Mouse (Mus musculus) liver, postnatal 0 days (tissue): ENCODE measurements at regions not wholly inside any gene's neighbourhood (a gene's known extent, or its start where the extent isn't known, plus 50 kb on each side); places are given as distances from the start of the nearest gene placed in this dataset.

Experiments
- CTCF ChIP-seq: sonication (generic); IDR thresholded peaks from 2 replicates; pipeline ENCODE4 v1.5.1; 2016; ENCODE audit warnings: antibody characterized with exemption, low read depth
- EP300 ChIP-seq: IDR thresholded peaks from 2 replicates; pipeline ENCODE4 v1.6.1; 2016; ENCODE audit warnings: antibody characterized with exemption, low read depth, mild to moderate bottlenecking

GRCm38 (mm10) chr9:102428031-102428430 lies 73.5 kb upstream of the Ephb1 start:
- TF ChIP-seq CTCF: no peak
- no peak for TF ChIP-seq EP300
